Mouse (Mus musculus): Measurements from ENCODE around the gene Naa10.

Naa10 gene

GRCm38 (mm10) chrX:73921823-73922549 is at the start of gene Naa10, which contains the start of gene Arhgap4:
TSS of gene Naa10 (minus strand) at chrX:73921944.
TSS of gene Arhgap4 (minus strand) at chrX:73921870.
- DNase-seq (ENCODE audit: low read depth, low spot score): peak; percentile 89

GRCm38 (mm10) chrX:73970781-73971180 is 49.0 kb upstream of the Naa10 start:
- no peak for DNase-seq (ENCODE audit: low read depth, low spot score)

- no peak for DNase-seq (ENCODE audit: low read depth, low spot score)
Measured at GRCm38 (mm10) chrX:73969729-73970128, 48.0 kb upstream of the Naa10 start.

- DNase-seq (ENCODE audit: low read depth, low spot score): no peak
Measured at GRCm38 (mm10) chrX:73969167-73969566, 47.4 kb upstream of the Naa10 start.

- DNase-seq (ENCODE audit: low read depth, low spot score): peak; percentile 94
Measured at GRCm38 (mm10) chrX:73967177-73968075, 45.7 kb upstream of the Naa10 start.

GRCm38 (mm10) chrX:73966248-73967176 is 44.8 kb upstream of the Naa10 start, which contains the start of gene Hcfc1:
TSS of gene Hcfc1 (minus strand) at chrX:73966357.
- peak; percentile 90 for DNase-seq (ENCODE audit: low read depth, low spot score)

GRCm38 (mm10) chrX:73965307-73965706 is 43.6 kb upstream of the Naa10 start:
- peak; percentile 62 for DNase-seq (ENCODE audit: low read depth, low spot score)

GRCm38 (mm10) chrX:73964363-73964762 is 42.6 kb upstream of the Naa10 start:
- no peak for DNase-seq (ENCODE audit: low read depth, low spot score)

GRCm38 (mm10) chrX:73954988-73955387 is 33.2 kb upstream of the Naa10 start:
- no peak for DNase-seq (ENCODE audit: low read depth, low spot score)

- DNase-seq (ENCODE audit: low read depth, low spot score): no peak
Measured at GRCm38 (mm10) chrX:73952603-73953002, 30.9 kb upstream of the Naa10 start.

GRCm38 (mm10) chrX:73949341-73949740 is 27.6 kb upstream of the Naa10 start:
- DNase-seq (ENCODE audit: low read depth, low spot score): no peak

GRCm38 (mm10) chrX:73948647-73949046 is 26.9 kb upstream of the Naa10 start:
- DNase-seq (ENCODE audit: low read depth, low spot score): peak; percentile 44

GRCm38 (mm10) chrX:73946896-73947295 is 25.2 kb upstream of the Naa10 start:
- DNase-seq (ENCODE audit: low read depth, low spot score): no peak

- DNase-seq (ENCODE audit: low read depth, low spot score): no peak
Measured at GRCm38 (mm10) chrX:73942294-73942693, 20.6 kb upstream of the Naa10 start.

- no peak for DNase-seq (ENCODE audit: low read depth, low spot score)
Measured at GRCm38 (mm10) chrX:73941860-73942259, 20.1 kb upstream of the Naa10 start.

- DNase-seq (ENCODE audit: low read depth, low spot score): no peak
Measured at GRCm38 (mm10) chrX:73931871-73932270, 10.1 kb upstream of the Naa10 start.

- peak; percentile 80 for DNase-seq (ENCODE audit: low read depth, low spot score)
Measured at GRCm38 (mm10) chrX:73930402-73931062, 8.8 kb upstream of the Naa10 start, which contains the start of gene Renbp. TSS of gene Renbp (minus strand) at chrX:73930850.

GRCm38 (mm10) chrX:73922550-73922882 is 772 bp upstream of the Naa10 start:
- no peak for DNase-seq (ENCODE audit: low read depth, low spot score)

- no peak for DNase-seq (ENCODE audit: low read depth, low spot score)
Measured at GRCm38 (mm10) chrX:73921285-73921822, 390 bp downstream of the Naa10 start.

- no peak for DNase-seq (ENCODE audit: low read depth, low spot score)
Measured at GRCm38 (mm10) chrX:73918631-73919030, 3.1 kb downstream of the Naa10 start.

- DNase-seq (ENCODE audit: low read depth, low spot score): no peak
Measured at GRCm38 (mm10) chrX:73916945-73917344, 4.8 kb downstream of the Naa10 start.
